Mouse (Mus musculus): ENCODE measurements at regions not wholly inside any gene's neighbourhood (a gene's known extent, or its start where the extent isn't known, plus 50 kb on each side); places are given as distances from the start of the nearest gene placed in this dataset.

- H3K4me2 ChIP-seq (ENCODE audit: low read depth, severe bottlenecking), result no peak overlapping the region
- no peaks in the 10 kb centered on the region for H3K4me1 ChIP-seq (ENCODE audit: control insufficient read depth, insufficient read depth, low read length)
- no peak overlapping the region for H3K27ac ChIP-seq (replicated peaks; ENCODE audit: low read depth, low read length)
- no peak for DNase-seq (ENCODE audit: low spot score)
- H3K9ac ChIP-seq (ENCODE audit: low read length), result no peak overlapping the region
- 73% methylated on average over 3 of the region's 3 CpGs for WGBS
- no peaks in the 10 kb centered on the region for H3K36me3 ChIP-seq (ENCODE audit: control insufficient read depth, insufficient read depth, low read length)
- ATAC-seq (ENCODE audit: insufficient number of reproducible peaks, low FRiP score, low TSS enrichment, low read depth), result no peak
- H3K4me3 ChIP-seq (ENCODE audit: low read depth, low read length), result no peak overlapping the region
- H3K27me3 ChIP-seq (ENCODE audit: control insufficient read depth, insufficient read depth, low read length), result no peaks in the 10 kb centered on the region
- no peaks in the 10 kb centered on the region; the same call in 1 of the 2 replicates for H3K9me3 ChIP-seq (ENCODE audit: control insufficient read depth, low read length)
Observed at GRCm38 (mm10) chr2:51443946-51444345, 183.4 kb upstream of the Tas2r134 start.

- DNase-seq (ENCODE audit: low spot score) (no peak), ATAC-seq (ENCODE audit: insufficient number of reproducible peaks, low FRiP score, low TSS enrichment, low read depth) (no peak)
- no peaks in the 10 kb centered on the region for H3K36me3 ChIP-seq (ENCODE audit: control insufficient read depth, insufficient read depth, low read length)
- H3K9ac ChIP-seq (ENCODE audit: low read length), result no peak overlapping the region
- no peaks in the 10 kb centered on the region; the same call in 1 of the 2 replicates for H3K9me3 ChIP-seq (ENCODE audit: control insufficient read depth, low read length)
- H3K4me3 ChIP-seq (ENCODE audit: low read depth, low read length), result no peak overlapping the region
- no peak overlapping the region for H3K4me2 ChIP-seq (ENCODE audit: low read depth, severe bottlenecking)
- H3K27ac ChIP-seq (replicated peaks; ENCODE audit: low read depth, low read length), result no peak overlapping the region
- WGBS, result 71% methylated on average over 1 of the region's 1 CpGs
- no peaks in the 10 kb centered on the region for H3K4me1 ChIP-seq (ENCODE audit: control insufficient read depth, insufficient read depth, low read length)
- H3K27me3 ChIP-seq (ENCODE audit: control insufficient read depth, insufficient read depth, low read length), result no peaks in the 10 kb centered on the region
Observed at GRCm38 (mm10) chr2:51439047-51439446, 188.3 kb upstream of the Tas2r134 start.

- Histone ChIP-seq H3K4me3 (ENCODE audit: low read depth, low read length) (no peak overlapping the region), H3K9ac (ENCODE audit: low read length) (no peak overlapping the region), H3K4me1 (ENCODE audit: control insufficient read depth, insufficient read depth, low read length) (no peaks in the 10 kb centered on the region), H3K4me2 (ENCODE audit: low read depth, severe bottlenecking) (no peak overlapping the region), H3K9me3 (ENCODE audit: control insufficient read depth, low read length) (no peaks in the 10 kb centered on the region; the same call in 1 of the 2 replicates), H3K36me3 (ENCODE audit: control insufficient read depth, insufficient read depth, low read length) (no peaks in the 10 kb centered on the region), H3K27me3 (ENCODE audit: control insufficient read depth, insufficient read depth, low read length) (no peaks in the 10 kb centered on the region), H3K27ac (replicated peaks; ENCODE audit: low read depth, low read length) (no peak overlapping the region)
- ATAC-seq (ENCODE audit: insufficient number of reproducible peaks, low FRiP score, low TSS enrichment, low read depth) (no peak), DNase-seq (ENCODE audit: low spot score) (peak; percentile 58)
- WGBS, result 46% methylated on average over 3 of the region's 3 CpGs
Observed at GRCm38 (mm10) chr2:51436590-51436989, 190.7 kb upstream of the Tas2r134 start.

- ATAC-seq (ENCODE audit: insufficient number of reproducible peaks, low FRiP score, low TSS enrichment, low read depth), result no peak
- WGBS, result 88% methylated on average over 3 of the region's 3 CpGs
- Histone ChIP-seq H3K4me3 (ENCODE audit: low read depth, low read length) (no peak overlapping the region), H3K4me2 (ENCODE audit: low read depth, severe bottlenecking) (no peak overlapping the region), H3K27ac (replicated peaks; ENCODE audit: low read depth, low read length) (no peak overlapping the region), H3K36me3 (ENCODE audit: control insufficient read depth, insufficient read depth, low read length) (no peaks in the 10 kb centered on the region), H3K27me3 (ENCODE audit: control insufficient read depth, insufficient read depth, low read length) (no peaks in the 10 kb centered on the region), H3K9ac (ENCODE audit: low read length) (no peak overlapping the region), H3K4me1 (ENCODE audit: control insufficient read depth, insufficient read depth, low read length) (no peaks in the 10 kb centered on the region), H3K9me3 (ENCODE audit: control insufficient read depth, low read length) (no peaks in the 10 kb centered on the region; the same call in 1 of the 2 replicates)
- no peak for DNase-seq (ENCODE audit: low spot score)
Observed at GRCm38 (mm10) chr2:51431564-51431963, 195.7 kb upstream of the Tas2r134 start.

- H3K4me2 ChIP-seq (ENCODE audit: low read depth, severe bottlenecking), result no peak overlapping the region
- DNase-seq (ENCODE audit: low spot score) (no peak), ATAC-seq (ENCODE audit: insufficient number of reproducible peaks, low FRiP score, low TSS enrichment, low read depth) (no peak)
- H3K27me3 ChIP-seq (ENCODE audit: control insufficient read depth, insufficient read depth, low read length), result no peaks in the 10 kb centered on the region
- H3K27ac ChIP-seq (replicated peaks; ENCODE audit: low read depth, low read length), result no peak overlapping the region
- H3K4me3 ChIP-seq (ENCODE audit: low read depth, low read length), result no peak overlapping the region
- WGBS, result 85% methylated on average over 5 of the region's 5 CpGs
- no peaks in the 10 kb centered on the region for H3K4me1 ChIP-seq (ENCODE audit: control insufficient read depth, insufficient read depth, low read length)
- no peaks in the 10 kb centered on the region for H3K9me3 ChIP-seq (ENCODE audit: control insufficient read depth, low read length)
- H3K9ac ChIP-seq (ENCODE audit: low read length), result no peak overlapping the region
- no peaks in the 10 kb centered on the region for H3K36me3 ChIP-seq (ENCODE audit: control insufficient read depth, insufficient read depth, low read length)
Observed at GRCm38 (mm10) chr2:51429716-51430115, 197.6 kb upstream of the Tas2r134 start.

GRCm38 (mm10) chr2:51422442-51422841, 204.9 kb upstream of the Tas2r134 start:
- Histone ChIP-seq H3K27ac (replicated peaks; ENCODE audit: low read depth, low read length) (no peak overlapping the region), H3K36me3 (ENCODE audit: control insufficient read depth, insufficient read depth, low read length) (no peaks in the 10 kb centered on the region), H3K9ac (ENCODE audit: low read length) (no peak overlapping the region), H3K4me2 (ENCODE audit: low read depth, severe bottlenecking) (no peak overlapping the region), H3K4me3 (ENCODE audit: low read depth, low read length) (no peak overlapping the region), H3K4me1 (ENCODE audit: control insufficient read depth, insufficient read depth, low read length) (peaks cover 2% of the 10 kb centered on the region; the same call in 1 of the 2 replicates), H3K9me3 (ENCODE audit: control insufficient read depth, low read length) (no peaks in the 10 kb centered on the region), H3K27me3 (ENCODE audit: control insufficient read depth, insufficient read depth, low read length) (no peaks in the 10 kb centered on the region)
- peak; percentile 53 for DNase-seq (ENCODE audit: low spot score)
- WGBS, result 12% methylated on average over 6 of the region's 6 CpGs
- ATAC-seq (ENCODE audit: insufficient number of reproducible peaks, low FRiP score, low TSS enrichment, low read depth), result no peak

- ATAC-seq (ENCODE audit: insufficient number of reproducible peaks, low FRiP score, low TSS enrichment, low read depth), result no peak
- whole genome bisulfite sequencing, result 89% methylated on average over 10 of the region's 10 CpGs
Observed at GRCm38 (mm10) chr2:51417908-51418690, 209.2 kb upstream of the Tas2r134 start.

GRCm38 (mm10) chr2:51388390-51388789, 238.9 kb upstream of the Tas2r134 start:
- no peak overlapping the region for H3K27ac ChIP-seq (replicated peaks; ENCODE audit: low read depth, low read length)
- no peaks in the 10 kb centered on the region for H3K36me3 ChIP-seq (ENCODE audit: control insufficient read depth, insufficient read depth, low read length)
- H3K27me3 ChIP-seq (ENCODE audit: control insufficient read depth, insufficient read depth, low read length), result no peaks in the 10 kb centered on the region
- H3K4me3 ChIP-seq (ENCODE audit: low read depth, low read length), result no peak overlapping the region
- no peak overlapping the region for H3K9ac ChIP-seq (ENCODE audit: low read length)
- WGBS, result 94% methylated on average over 9 of the region's 9 CpGs
- no peaks in the 10 kb centered on the region for H3K4me1 ChIP-seq (ENCODE audit: control insufficient read depth, insufficient read depth, low read length)
- no peaks in the 10 kb centered on the region for H3K9me3 ChIP-seq (ENCODE audit: control insufficient read depth, low read length)
- ATAC-seq (ENCODE audit: insufficient number of reproducible peaks, low FRiP score, low TSS enrichment, low read depth) (no peak), DNase-seq (ENCODE audit: low spot score) (no peak)
- no peak overlapping the region for H3K4me2 ChIP-seq (ENCODE audit: low read depth, severe bottlenecking)

More at GRCm38 (mm10) chr2:51417908-51418690, 209.2 kb upstream of the Tas2r134 start:
- H3K4me2 ChIP-seq (ENCODE audit: low read depth, severe bottlenecking), result no peak overlapping the region
- H3K4me3 ChIP-seq (ENCODE audit: low read depth, low read length), result no peak overlapping the region
- no peaks in the 10 kb centered on the region for H3K9me3 ChIP-seq (ENCODE audit: control insufficient read depth, low read length)
- no peaks in the 10 kb centered on the region for H3K27me3 ChIP-seq (ENCODE audit: control insufficient read depth, insufficient read depth, low read length)
- H3K27ac ChIP-seq (replicated peaks; ENCODE audit: low read depth, low read length), result no peak overlapping the region
- H3K9ac ChIP-seq (ENCODE audit: low read length), result no peak overlapping the region
- H3K36me3 ChIP-seq (ENCODE audit: control insufficient read depth, insufficient read depth, low read length), result no peaks in the 10 kb centered on the region
- peaks cover 2% of the 10 kb centered on the region; the same call in 1 of the 2 replicates for H3K4me1 ChIP-seq (ENCODE audit: control insufficient read depth, insufficient read depth, low read length)
- no peak for DNase-seq (ENCODE audit: low spot score)

Data from limb, embryonic 11.5 days (tissue).